ENCODE assay signal across 10 mouse cellular contexts in genomic region chr11:96729462-96729861, GRCm38 (mm10). TPM values are rescaled to one million over a fixed set of nuclear protein-coding genes. Genes with fewer than 3 reads are reported as not detected.
A peak's percentile ranks its signal among the peaks of the same experiment; 100 is the strongest.
DNase-seq lines count a peak whose midpoint lies in the region; ATAC-seq and TF ChIP-seq lines count a peak whose summit lies in the region.
"Had no signal": no experiment of that assay in that cellular context is flagged by ENCODE, and none has a peak within 500 bp of the region (broad histone marks: within the 10 kb centered on the region; RNA-seq: fewer than 3 reads in every experiment).

No protein-coding gene starts in this region.

- WGBS in kidney, embryonic 14.5 days = 28% methylated on average over 9 of the region's 9 CpGs
- 43% methylated on average over 9 of the region's 9 CpGs for WGBS in midbrain, embryonic 10.5 days

- H3K27me3 ChIP-seq in kidney, embryonic 14.5 days (ENCODE audit: control insufficient read depth, insufficient read depth, low read length) = no peaks in the 10 kb centered on the region
- peaks cover 26 to 65% of the 10 kb centered on the region in 2 experiments for H3K27me3 ChIP-seq in MEL (ENCODE audit: control insufficient read depth in 1 of 2, insufficient read depth in 2 of 2, low read length in 2 of 2)
- peaks cover 4% of the 10 kb centered on the region; the same call in 1 of the 2 replicates for H3K27me3 ChIP-seq in midbrain, embryonic 10.5 days (ENCODE audit: low read depth, poor library complexity, severe bottlenecking)
- H3K27me3 ChIP-seq: lung, embryonic 15.5 days had no signal

- ATAC-seq in kidney, embryonic 14.5 days (ENCODE audit: low FRiP score, low TSS enrichment) = no peak
- no peak for ATAC-seq in granulocyte monocyte progenitor cell, adult 5-6 weeks (replicated peaks; ENCODE audit: poor library complexity, severe bottlenecking)

- H3K4me1 ChIP-seq in kidney, embryonic 14.5 days (ENCODE audit: control insufficient read depth, insufficient read depth, low read length) = peaks cover 38% of the 10 kb centered on the region
- no peaks in the 10 kb centered on the region for H3K4me1 ChIP-seq in MEL (ENCODE audit: control insufficient read depth in 1 of 2, insufficient read depth in 2 of 2, low read length in 2 of 2)
- peaks cover 73% of the 10 kb centered on the region for H3K4me1 ChIP-seq in midbrain, embryonic 10.5 days
- H3K4me1 ChIP-seq: lung, embryonic 15.5 days had no signal

- no peak overlapping the region for H3K9ac ChIP-seq in kidney, embryonic 14.5 days (ENCODE audit: low read depth, low read length)
- no peak overlapping the region for H3K9ac ChIP-seq in MEL (ENCODE audit: control insufficient read depth, low read depth, low read length, poor library complexity, severe bottlenecking)
- H3K9ac ChIP-seq: lung, embryonic 15.5 days had no signal

- no peak for TF ChIP-seq EP300 in MEL (IDR thresholded peaks at IDR 0.05; ENCODE audit: low read depth in 1 of 2, low read length in 2 of 2)

- 0 out of 2 replicates have a peak overlapping the region, but pooled peaks have one; percentile 19 for H3K27ac ChIP-seq in kidney, embryonic 14.5 days (ENCODE audit: low read depth, low read length)
- no peak overlapping the region for H3K27ac ChIP-seq in MEL (ENCODE audit: control insufficient read depth, low read depth, low read length)
- H3K27ac ChIP-seq in midbrain, embryonic 10.5 days (replicated peaks) = peak overlapping the region; percentile 68
- H3K27ac ChIP-seq: lung, embryonic 15.5 days had no signal

- H3K4me3 ChIP-seq in kidney, embryonic 14.5 days (ENCODE audit: low read length) = no peak overlapping the region
- no peak overlapping the region for H3K4me3 ChIP-seq in MEL (ENCODE audit: control insufficient read depth in 1 of 2, insufficient read depth in 1 of 2, low read depth in 2 of 2, low read length in 2 of 2)
- no peak overlapping the region for H3K4me3 ChIP-seq in midbrain, embryonic 10.5 days
- H3K4me3 ChIP-seq: lung, embryonic 15.5 days had no signal

- no peak for TF ChIP-seq RAD21 in MEL (IDR thresholded peaks at IDR 0.05; ENCODE audit: low read depth, low read length)

- no peaks in the 10 kb centered on the region for H3K36me3 ChIP-seq in kidney, embryonic 14.5 days (ENCODE audit: control insufficient read depth, insufficient read depth, low read length)
- H3K36me3 ChIP-seq in MEL (ENCODE audit: control insufficient read depth in 1 of 2, insufficient read depth in 2 of 2, low read length in 2 of 2) = no peaks in the 10 kb centered on the region
- no peaks in the 10 kb centered on the region for H3K36me3 ChIP-seq in midbrain, embryonic 10.5 days
- H3K36me3 ChIP-seq: lung, embryonic 15.5 days had no signal

- peak; percentile 25 to 42 for DNase-seq in cerebellum, postnatal 14 days
- no peak for DNase-seq in cerebellum, adult 11 months
- DNase-seq in kidney, adult 8-10 months = no peak
- no peak for DNase-seq in MEL (ENCODE audit: low read depth, low spot score)
- DNase-seq in midbrain, embryonic 10.5 days (ENCODE audit: low spot score) = no peak
- DNase-seq in adrenal gland, postnatal 10 days = no peak
- DNase-seq: left cerebral cortex, postnatal 4 days had no signal

- TF ChIP-seq CTCF in MEL (IDR thresholded peaks at IDR 0.05 in 2 of 3, conservative IDR thresholded peaks at IDR 0.05 in 1 of 3; ENCODE audit: control insufficient read depth in 1 of 3, insufficient read depth in 1 of 3, low read depth in 2 of 3, low read length in 3 of 3, poor library complexity in 1 of 3, severe bottlenecking in 1 of 3) = 0 out of 6 replicates have a peak, but pooled peaks of 2 of the 3 experiments have one; percentile 0 to 1

- H3K4me2 ChIP-seq in kidney, embryonic 14.5 days (replicated peaks; ENCODE audit: low read depth, low read length) = peak overlapping the region; percentile 10; the same call in 1 of the 2 replicates
- H3K4me2 ChIP-seq: lung, embryonic 15.5 days had no signal

- H3K9me3 ChIP-seq in kidney, embryonic 14.5 days (ENCODE audit: control insufficient read depth, low read length) = no peaks in the 10 kb centered on the region
- H3K9me3 ChIP-seq in MEL (replicated peaks; ENCODE audit: insufficient read depth, low read length) = no peaks in the 10 kb centered on the region
- H3K9me3 ChIP-seq in midbrain, embryonic 10.5 days (replicated peaks) = no peaks in the 10 kb centered on the region
- H3K9me3 ChIP-seq: lung, embryonic 15.5 days had no signal

- TF ChIP-seq POLR2A in MEL (IDR thresholded peaks at IDR 0.05; ENCODE audit: control insufficient read depth in 1 of 2, insufficient read depth in 1 of 2, low read depth in 1 of 2, low read length in 2 of 2, poor library complexity in 1 of 2) = no peak

- H3K79me2 ChIP-seq in MEL (ENCODE audit: control insufficient read depth, insufficient read depth, low read length, poor library complexity) = no peaks in the 10 kb centered on the region

TF ChIP-seq in MEL, 35 proteins besides CTCF, POLR2A, EP300 and RAD21:
- no peak for TF ChIP-seq USF1 (IDR thresholded peaks at IDR 0.05; ENCODE audit: low read depth, low read length)
- no peak for TF ChIP-seq CHD2 (IDR thresholded peaks at IDR 0.05; ENCODE audit: low read length)
- no peak for TF ChIP-seq ELF1 (IDR thresholded peaks at IDR 0.05; ENCODE audit: low read depth, low read length)

RNA-seq across cellular contexts. Expression of gene Snx11, which starts 47.9 kb away (rescaled TPM):
- 8.6 and 10.2 TPM in 2 replicates for polyA plus RNA-seq in kidney, embryonic 14.5 days (2014; fragmentation: Nextera tagmentation; extraction: Ambion mirVana)
- 33.9 and 43.1 TPM in 2 replicates for total RNA-seq in MEL (2012; rRNA removed)
- 10 to 100 TPM in 1 of 2 experiments, not detected in 1; 33.7 TPM for polyA plus RNA-seq in MEL (2012; ENCODE audit: insufficient read depth in 1 of 2, insufficient read length in 2 of 2, low read depth in 1 of 2, low replicate concordance in 2 of 2, missing spikeins in 1 of 2)
- polyA plus RNA-seq in midbrain, embryonic 10.5 days (2016; fragmentation: Nextera tagmentation; extraction: Ambion mirVana) = 27.6 and 33.0 TPM in 2 replicates
- 20.6 and 29.3 TPM in 2 replicates for total RNA-seq in granulocyte monocyte progenitor cell, adult 5-6 weeks (2014; fragmentation: Nextera tagmentation)
- 13.5 and 17.7 TPM in 2 replicates for total RNA-seq in granulocyte monocyte progenitor cell, adult 5-6 weeks (2017)
- 10 to 100 TPM; 19.2 to 22.9 TPM for total RNA-seq in adrenal gland, postnatal 10 days (2021)

RNA-seq across cellular contexts. Expression of gene Cbx1, which starts 59.5 kb away (rescaled TPM):
- 137 and 181 TPM in 2 replicates for polyA plus RNA-seq in kidney, embryonic 14.5 days (2014; fragmentation: Nextera tagmentation; extraction: Ambion mirVana)
- total RNA-seq in MEL (2012; rRNA removed) = 132 and 135 TPM in 2 replicates
- 100 to 1,000 TPM; 152 to 368 TPM for polyA plus RNA-seq in MEL (2012; ENCODE audit: insufficient read depth in 1 of 2, insufficient read length in 2 of 2, low read depth in 1 of 2, low replicate concordance in 2 of 2, missing spikeins in 1 of 2)
- polyA plus RNA-seq in midbrain, embryonic 10.5 days (2016; fragmentation: Nextera tagmentation; extraction: Ambion mirVana) = 193 and 198 TPM in 2 replicates
- total RNA-seq in granulocyte monocyte progenitor cell, adult 5-6 weeks (2014; fragmentation: Nextera tagmentation) = 56.0 and 60.6 TPM in 2 replicates
- 78.9 and 79.8 TPM in 2 replicates for total RNA-seq in granulocyte monocyte progenitor cell, adult 5-6 weeks (2017)
- total RNA-seq in adrenal gland, postnatal 10 days (2021) = 10 to 100 TPM; 64.9 to 73.1 TPM

Comparison
In these comparisons a context has a peak if more than half of its experiments do, and no peak if none do; other contexts are left out.
1. DNase-seq: peak in cerebellum, postnatal 14 days (2 of 2); none in cerebellum, adult 11 months (single experiment), kidney, adult 8-10 months (0 of 2), MEL (single experiment), midbrain, embryonic 10.5 days (single experiment) and adrenal gland, postnatal 10 days (single experiment).